In genomic region chr7:74555416-74555815, GRCm38 (mm10) we compare ENCODE assay signal across 8 mouse cellular contexts. TPM values are rescaled to one million over a fixed set of nuclear protein-coding genes. Genes with fewer than 3 reads are reported as not detected.
A peak's percentile ranks its signal among the peaks of the same experiment; 100 is the strongest.
DNase-seq lines count a peak whose midpoint lies in the region; ATAC-seq and TF ChIP-seq lines count a peak whose summit lies in the region.

No protein-coding gene starts in this region.

- H3K27me3 ChIP-seq in embryonic facial prominence, embryonic 14.5 days (replicated peaks; ENCODE audit: control insufficient read depth, insufficient read depth, low read length) = peaks cover 11% of the 10 kb centered on the region; the same call in 1 of the 2 replicates
- H3K27me3 ChIP-seq in heart, embryonic 10.5 days (ENCODE audit: insufficient read depth, poor library complexity, severe bottlenecking) = peaks cover 27% of the 10 kb centered on the region
- H3K27me3 ChIP-seq in limb, embryonic 12.5 days = peaks cover 42% of the 10 kb centered on the region
- H3K27me3 ChIP-seq in midbrain, embryonic 12.5 days = peaks cover 43% of the 10 kb centered on the region
- peaks cover 2% of the 10 kb centered on the region; the same call in 1 of the 2 replicates for H3K27me3 ChIP-seq in small intestine, adult 2 months (ENCODE audit: control insufficient read depth, insufficient read depth, low read length)

- no peaks in the 10 kb centered on the region for H3K36me3 ChIP-seq in embryonic facial prominence, embryonic 14.5 days (ENCODE audit: control insufficient read depth, insufficient read depth, low read length)
- H3K36me3 ChIP-seq in heart, embryonic 10.5 days = no peaks in the 10 kb centered on the region
- H3K36me3 ChIP-seq in limb, embryonic 12.5 days = no peaks in the 10 kb centered on the region
- H3K36me3 ChIP-seq in midbrain, embryonic 12.5 days = no peaks in the 10 kb centered on the region
- H3K36me3 ChIP-seq in small intestine, adult 2 months (ENCODE audit: control insufficient read depth, insufficient read depth, low read length) = no peaks in the 10 kb centered on the region

- TF ChIP-seq POLR2A in small intestine, adult 2 months (IDR thresholded peaks at IDR 0.05; ENCODE audit: low read depth, low read length) = no peak

- H3K4me1 ChIP-seq in embryonic facial prominence, embryonic 14.5 days (ENCODE audit: control insufficient read depth, insufficient read depth, low read length) = peaks cover 6% of the 10 kb centered on the region; the same call in 1 of the 2 replicates
- peaks cover 38% of the 10 kb centered on the region for H3K4me1 ChIP-seq in heart, embryonic 10.5 days
- peaks cover 11% of the 10 kb centered on the region; the same call in 1 of the 2 replicates for H3K4me1 ChIP-seq in limb, embryonic 12.5 days (replicated peaks)
- peaks cover 11% of the 10 kb centered on the region for H3K4me1 ChIP-seq in midbrain, embryonic 12.5 days
- H3K4me1 ChIP-seq in small intestine, adult 2 months (ENCODE audit: control insufficient read depth, insufficient read depth, insufficient read length, low read length) = peaks cover 2% of the 10 kb centered on the region

- peak overlapping the region; percentile 74 for H3K4me3 ChIP-seq in embryonic facial prominence, embryonic 14.5 days (ENCODE audit: low read depth, low read length)
- peak overlapping the region; percentile 84 for H3K4me3 ChIP-seq in heart, embryonic 10.5 days
- H3K4me3 ChIP-seq in limb, embryonic 12.5 days (replicated peaks) = peak overlapping the region; percentile 70
- H3K4me3 ChIP-seq in midbrain, embryonic 12.5 days = peak overlapping the region; percentile 76
- H3K4me3 ChIP-seq in small intestine, adult 2 months (ENCODE audit: low read depth, low read length) = peak overlapping the region; percentile 79

- WGBS in embryonic facial prominence, embryonic 14.5 days = 17% methylated on average over 6 of the region's 6 CpGs
- WGBS in heart, embryonic 10.5 days = 14% methylated on average over 6 of the region's 6 CpGs
- 21% methylated on average over 6 of the region's 6 CpGs for WGBS in limb, embryonic 12.5 days
- WGBS in midbrain, embryonic 12.5 days = 13% methylated on average over 6 of the region's 6 CpGs
- 15% methylated on average over 6 of the region's 6 CpGs for WGBS in small intestine, adult 2 months

- peak overlapping the region; percentile 97 for H3K4me2 ChIP-seq in embryonic facial prominence, embryonic 14.5 days (ENCODE audit: low read depth, low read length)
- H3K4me2 ChIP-seq in limb, embryonic 12.5 days = peak overlapping the region; percentile 96
- peak overlapping the region; percentile 80 for H3K4me2 ChIP-seq in midbrain, embryonic 12.5 days (replicated peaks)

- DNase-seq in 3T3-L1 (ENCODE audit: low read depth, low spot score) = peak; percentile 64
- peak; percentile 75 to 78 for DNase-seq in adrenal gland, postnatal 36 days
- DNase-seq in embryonic facial prominence, embryonic 14.5 days (ENCODE audit: low spot score) = peak; percentile 77
- DNase-seq in heart, embryonic 10.5 days (ENCODE audit: low spot score) = peak; percentile 88
- DNase-seq in kidney, adult 9 months = peak; percentile 74

- no peak overlapping the region for H3K9ac ChIP-seq in embryonic facial prominence, embryonic 14.5 days (ENCODE audit: low read depth, low read length)
- no peak overlapping the region for H3K9ac ChIP-seq in limb, embryonic 12.5 days (replicated peaks)
- 0 out of 2 replicates have a peak overlapping the region, but pooled peaks have one; percentile 87 for H3K9ac ChIP-seq in midbrain, embryonic 12.5 days (replicated peaks)

- TF ChIP-seq CTCF in small intestine, adult 2 months (IDR thresholded peaks at IDR 0.05; ENCODE audit: extremely low read depth, insufficient read length, insufficient replicate concordance, low read depth, low read length) = peak; percentile 33; the same call in 1 of the 2 replicates

- no peak overlapping the region for H3K27ac ChIP-seq in embryonic facial prominence, embryonic 14.5 days (replicated peaks; ENCODE audit: low read depth, low read length)
- peak overlapping the region; percentile 95 for H3K27ac ChIP-seq in heart, embryonic 10.5 days
- H3K27ac ChIP-seq in limb, embryonic 12.5 days = no peak overlapping the region
- H3K27ac ChIP-seq in midbrain, embryonic 12.5 days (replicated peaks) = peak overlapping the region; percentile 87; the same call in 1 of the 2 replicates
- peak overlapping the region; percentile 66; the same call in 1 of the 2 replicates for H3K27ac ChIP-seq in small intestine, adult 2 months (ENCODE audit: insufficient read depth, low read depth, low read length)

- ATAC-seq in embryonic facial prominence, embryonic 14.5 days (ENCODE audit: low read depth) = no peak
- ATAC-seq in limb, embryonic 12.5 days (ENCODE audit: insufficient number of reproducible peaks, insufficient read depth, low FRiP score, low TSS enrichment, low read depth) = no peak
- ATAC-seq in midbrain, embryonic 12.5 days (ENCODE audit: low FRiP score, low read depth) = peak; percentile 28

- no peaks in the 10 kb centered on the region for H3K9me3 ChIP-seq in embryonic facial prominence, embryonic 14.5 days (ENCODE audit: control insufficient read depth, low read length)
- H3K9me3 ChIP-seq in heart, embryonic 10.5 days = no peaks in the 10 kb centered on the region
- no peaks in the 10 kb centered on the region for H3K9me3 ChIP-seq in limb, embryonic 12.5 days
- no peaks in the 10 kb centered on the region for H3K9me3 ChIP-seq in midbrain, embryonic 12.5 days

RNA-seq across cellular contexts. Expression of gene Slco3a1, which starts 0.8 kb away (rescaled TPM):
- total RNA-seq in adrenal gland, postnatal 36 days (2021) = 10 to 100 TPM; 26.8 to 34.7 TPM
- polyA plus RNA-seq in embryonic facial prominence, embryonic 14.5 days (2014; fragmentation: Nextera tagmentation; extraction: Ambion mirVana) = 13.4 and 13.9 TPM in 2 replicates
- 26.9 and 36.7 TPM in 2 replicates for polyA plus RNA-seq in heart, embryonic 10.5 days (2016; fragmentation: Nextera tagmentation; extraction: Ambion mirVana)
- 8.2 and 9.0 TPM in 2 replicates for polyA plus RNA-seq in limb, embryonic 12.5 days (2016; fragmentation: Nextera tagmentation; extraction: Ambion mirVana)
- polyA plus RNA-seq in midbrain, embryonic 12.5 days (2016; fragmentation: Nextera tagmentation; extraction: Ambion mirVana) = 14.3 and 14.8 TPM in 2 replicates
- polyA plus RNA-seq in small intestine, adult 2 months (2012; rRNA removed) = 11.7 and 15.3 TPM in 2 replicates

Comparison
In these comparisons a context has a peak if more than half of its experiments do, and no peak if none do; other contexts are left out.
1. H3K27ac ChIP-seq: peak in heart, embryonic 10.5 days (single experiment), midbrain, embryonic 12.5 days (single experiment) and small intestine, adult 2 months (single experiment); none in embryonic facial prominence, embryonic 14.5 days (single experiment) and limb, embryonic 12.5 days (single experiment).
2. Peak in every context shown above with its lines, with median percentiles within 50 percentile points of each other: DNase-seq, H3K4me2 ChIP-seq and H3K4me3 ChIP-seq.